Mouse (Mus musculus): ENCODE data around the gene Akr1b10. TPM values are rescaled to one million over a fixed set of nuclear protein-coding genes. Genes with fewer than 3 reads are reported as not detected.

Gene Akr1b10
- 31.5 TPM for polyA plus RNA-seq (2014; fragmentation: Illumina TruSeq; extraction: RNeasy Lipid Tissue Mini Kit (QIAGEN cat#74804))

DNA sequence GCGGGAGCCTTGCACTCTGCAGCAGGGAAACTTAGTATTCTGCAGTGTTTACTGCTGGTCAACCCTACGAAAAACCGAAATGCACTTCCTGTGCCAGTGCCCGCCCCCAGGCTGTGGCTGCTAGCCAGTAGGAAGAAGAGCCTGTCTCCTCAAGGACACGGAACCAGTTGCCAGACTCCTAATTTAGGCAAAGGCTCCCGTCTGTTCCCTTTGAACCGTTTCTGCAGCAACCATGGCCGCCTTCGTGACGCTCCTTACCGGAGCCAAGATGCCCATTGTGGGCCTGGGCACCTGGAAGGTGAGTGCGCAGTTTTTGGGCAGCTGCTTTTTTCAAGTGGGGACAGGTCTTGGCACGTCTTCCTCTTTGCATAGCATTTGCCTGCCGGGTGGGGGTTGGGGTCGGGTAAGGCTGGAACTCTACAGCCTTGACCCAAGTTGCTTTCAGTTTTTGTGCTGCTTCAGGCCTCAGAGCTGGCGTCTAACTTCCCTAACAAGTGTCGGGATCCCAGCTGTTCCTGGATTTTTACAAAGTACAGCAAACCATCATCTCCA lies at the start of gene Akr1b10:
Akr1b10 (plus strand) TSS at position 109 of the 552 bp plus-strand sequence.

GRCm38 (mm10) chr6:34353658-34354353 lies 30.2 kb upstream of the Akr1b10 start, which contains the start of gene Akr1b8:
Gene Akr1b8, plus strand, starts transcription at chr6:34354119.

DNA sequence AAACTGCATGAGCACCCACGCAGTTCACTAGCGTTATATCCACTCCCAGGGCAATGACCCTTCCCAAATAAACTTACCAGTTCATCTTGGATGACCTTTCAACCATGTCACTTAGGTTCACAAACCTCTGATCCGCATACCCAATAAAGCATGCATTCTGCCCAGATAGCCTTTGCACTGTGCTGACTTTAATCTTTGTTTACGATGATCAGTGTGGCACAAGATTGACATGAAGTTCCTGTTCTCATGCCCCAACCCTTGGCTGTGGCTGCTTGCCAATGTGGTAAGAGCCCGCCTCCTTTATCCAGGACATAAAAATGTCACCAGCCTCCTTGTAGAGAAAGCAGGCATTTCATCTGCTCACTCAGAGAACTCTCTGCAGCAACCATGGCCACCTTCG lies 28.0 kb downstream of the Akr1b10 start, which contains the start of gene Akr1b7:
Akr1b7 (plus strand) TSS at position 312 of the 400 bp plus-strand sequence.

Other genes with a start within 250 kb of the Akr1b10 start
- gene Slc35b4, start 207.1 kb upstream of the Akr1b10 start, polyA plus RNA-seq (2014; fragmentation: Illumina TruSeq; extraction: RNeasy Lipid Tissue Mini Kit (QIAGEN cat#74804)): 23.4 TPM
- 170 TPM for gene Akr1b3, start 66.7 kb upstream of the Akr1b10 start, polyA plus RNA-seq (2014; fragmentation: Illumina TruSeq; extraction: RNeasy Lipid Tissue Mini Kit (QIAGEN cat#74804))
- 9.5 TPM for gene Akr1b8, start 30.1 kb upstream of the Akr1b10 start, polyA plus RNA-seq (2014; fragmentation: Illumina TruSeq; extraction: RNeasy Lipid Tissue Mini Kit (QIAGEN cat#74804))
- not detected for gene Akr1b7, start 28.1 kb downstream of the Akr1b10 start, polyA plus RNA-seq (2014; fragmentation: Illumina TruSeq; extraction: RNeasy Lipid Tissue Mini Kit (QIAGEN cat#74804))
- gene Bpgm, start 92.0 kb downstream of the Akr1b10 start, polyA plus RNA-seq (2014; fragmentation: Illumina TruSeq; extraction: RNeasy Lipid Tissue Mini Kit (QIAGEN cat#74804)): 40.6 TPM
- gene Cald1, start 214.3 kb downstream of the Akr1b10 start, polyA plus RNA-seq (2014; fragmentation: Illumina TruSeq; extraction: RNeasy Lipid Tissue Mini Kit (QIAGEN cat#74804)): 809 TPM